Comparison of ENCODE assay signal across 8 mouse cellular contexts in genomic region chr5:113138319-113139063, GRCm38 (mm10). TPM values are rescaled to one million over a fixed set of nuclear protein-coding genes. Genes with fewer than 3 reads are reported as not detected.
DNase-seq lines count a peak whose midpoint lies in the region; ATAC-seq lines count a peak whose summit lies in the region.

No protein-coding gene starts in this region.

- H3K27me3 ChIP-seq in embryonic facial prominence, embryonic 15.5 days, result peaks cover 20% of the 10 kb centered on the region
- no peaks in the 10 kb centered on the region for H3K27me3 ChIP-seq in heart, embryonic 16.5 days (ENCODE audit: control insufficient read depth, insufficient read depth, low read length)

- H3K4me3 ChIP-seq in embryonic facial prominence, embryonic 15.5 days (replicated peaks), result peak overlapping the region; percentile 50
- H3K4me3 ChIP-seq in heart, embryonic 16.5 days (ENCODE audit: low read length), result peak overlapping the region; percentile 72

- DNase-seq in ovary, postnatal 14 days (ENCODE audit: low spot score), result peak; percentile 50
- DNase-seq in ovary, adult 18-20 months (ENCODE audit: low spot score), result no peak
- DNase-seq in kidney, postnatal 10 days, result peak; percentile 80
- peak; percentile 74 for DNase-seq in lung, postnatal 25 days (ENCODE audit: low spot score)
- DNase-seq in retina, postnatal 7 days (ENCODE audit: low read depth, low spot score), result peak; percentile 63
- no peak for DNase-seq in c-Kit-positive CD71-positive TER-119-positive erythroid progenitor cells, embryonic 14.5 days (ENCODE audit: low spot score)

- peak overlapping the region; percentile 85 for H3K27ac ChIP-seq in embryonic facial prominence, embryonic 15.5 days (replicated peaks)
- peak overlapping the region; percentile 98 for H3K27ac ChIP-seq in heart, embryonic 16.5 days (ENCODE audit: low read length)

- H3K4me2 ChIP-seq in embryonic facial prominence, embryonic 15.5 days (replicated peaks), result peak overlapping the region; percentile 93
- peak overlapping the region; percentile 81 for H3K4me2 ChIP-seq in heart, embryonic 16.5 days (ENCODE audit: low read depth, low read length)

- H3K9me3 ChIP-seq in embryonic facial prominence, embryonic 15.5 days (replicated peaks), result no peaks in the 10 kb centered on the region
- H3K9me3 ChIP-seq in heart, embryonic 16.5 days (replicated peaks; ENCODE audit: control insufficient read depth, low read length), result peaks cover 5% of the 10 kb centered on the region; the same call in 1 of the 2 replicates

- peaks cover 54% of the 10 kb centered on the region for H3K4me1 ChIP-seq in embryonic facial prominence, embryonic 15.5 days
- peaks cover 48% of the 10 kb centered on the region for H3K4me1 ChIP-seq in heart, embryonic 16.5 days (ENCODE audit: control insufficient read depth, insufficient read depth, low read length)

- under 1% methylated on average over 42 of the region's 43 CpGs for WGBS in embryonic facial prominence, embryonic 15.5 days
- WGBS in heart, embryonic 16.5 days, result under 1% methylated on average over 42 of the region's 43 CpGs

- ATAC-seq in embryonic facial prominence, embryonic 15.5 days (ENCODE audit: insufficient number of reproducible peaks, low FRiP score, low TSS enrichment, low read depth), result peak; percentile 74
- peak; percentile 45; the same call in 1 of the 2 replicates for ATAC-seq in heart, embryonic 16.5 days (replicated peaks; ENCODE audit: extremely low read depth, insufficient read depth, low FRiP score)

- H3K36me3 ChIP-seq in embryonic facial prominence, embryonic 15.5 days, result no peaks in the 10 kb centered on the region
- H3K36me3 ChIP-seq in heart, embryonic 16.5 days (ENCODE audit: control insufficient read depth, insufficient read depth), result peaks cover 2% of the 10 kb centered on the region

- peak overlapping the region; percentile 47 for H3K9ac ChIP-seq in embryonic facial prominence, embryonic 15.5 days
- peak overlapping the region; percentile 91 for H3K9ac ChIP-seq in heart, embryonic 16.5 days (ENCODE audit: low read length)

RNA-seq across cellular contexts. Expression of gene Crybb3, which starts 57.1 kb away (rescaled TPM):
- 5.0 and 5.4 TPM in 2 replicates for polyA plus RNA-seq in embryonic facial prominence, embryonic 15.5 days (2015; fragmentation: Nextera tagmentation; extraction: Ambion mirVana)
- polyA plus RNA-seq in heart, embryonic 16.5 days (2015; fragmentation: Nextera tagmentation; extraction: Ambion mirVana), result 0.91 and 1.1 TPM in 2 replicates

Comparison
In these comparisons a context has a peak if more than half of its experiments do, and no peak if none do; other contexts are left out.
1. DNase-seq: peak in ovary, postnatal 14 days (single experiment), kidney, postnatal 10 days (single experiment), lung, postnatal 25 days (single experiment) and retina, postnatal 7 days (single experiment); none in ovary, adult 18-20 months (single experiment) and c-Kit-positive CD71-positive TER-119-positive erythroid progenitor cells, embryonic 14.5 days (single experiment).